Mouse (Mus musculus) limb, embryonic 14.5 days (tissue): Measurements from ENCODE around the gene Tenm2. TPM values are rescaled to one million over a fixed set of nuclear protein-coding genes. Genes with fewer than 3 reads are reported as not detected.

Source experiments
- ATAC-seq: fragments of 200-750 bp; cut with Nextera tagmentation; 2 replicates; pipeline ENCODE4 v1.8.0; 2017; ENCODE audit warnings: low read depth, moderate number of reproducible peaks, moderate TSS enrichment; ENCODE audit not compliant: low FRiP score
- DNase-seq: peaks from one replicate; pipeline ENCODE4 v3.0.0-alpha.2; 2015; ENCODE audit warnings: low spot score
- H3K27ac ChIP-seq: fragments of 300-500 bp; sonication (generic); replicated peaks from 2 replicates; pipeline ENCODE4 v1.5.1; 2014; ENCODE audit warnings: low read depth, mild to moderate bottlenecking, low read length, moderate library complexity, mixed read lengths
- H3K27me3 ChIP-seq: fragments of 300-500 bp; sonication (generic); 2 replicates; pipeline ENCODE4 v1.6.1; 2014; ENCODE audit warnings: low read length, mixed read lengths; ENCODE audit not compliant: control insufficient read depth, insufficient read depth
- H3K36me3 ChIP-seq: fragments of 300-500 bp; sonication (generic); 2 replicates; pipeline ENCODE4 v1.6.1; 2014; ENCODE audit warnings: mild to moderate bottlenecking, low read length, moderate library complexity, mixed read lengths; ENCODE audit not compliant: control insufficient read depth, insufficient read depth
- H3K4me1 ChIP-seq: fragments of 300-500 bp; sonication (generic); 2 replicates; pipeline ENCODE4 v1.6.1; 2014; ENCODE audit warnings: antibody characterized with exemption, low read length, mixed read lengths; ENCODE audit not compliant: control insufficient read depth, insufficient read depth
- H3K4me2 ChIP-seq: fragments of 300-500 bp; sonication (generic); replicated peaks from 2 replicates; pipeline ENCODE4 v1.6.1; 2014; ENCODE audit warnings: low read depth, mild to moderate bottlenecking, low read length, moderate library complexity; ENCODE audit not compliant: severe bottlenecking
- H3K4me3 ChIP-seq: fragments of 300-500 bp; sonication (generic); replicated peaks from 2 replicates; pipeline ENCODE4 v1.5.1; 2014; ENCODE audit warnings: low read length
- H3K9ac ChIP-seq: fragments of 300-500 bp; sonication (generic); 2 replicates; pipeline ENCODE4 v1.6.1; 2014; ENCODE audit warnings: mild to moderate bottlenecking, low read depth, low read length, moderate library complexity; ENCODE audit not compliant: severe bottlenecking
- H3K9me3 ChIP-seq: fragments of 300-500 bp; sonication (generic); 2 replicates; pipeline ENCODE4 v1.6.1; 2016; ENCODE audit warnings: low read length; ENCODE audit not compliant: control insufficient read depth
- POLR2A ChIP-seq: fragments of 200-500 bp; IDR thresholded peaks from 2 replicates; pipeline ENCODE4 v1.8.0; 2012; ENCODE audit warnings: inconsistent platforms, mild to moderate bottlenecking, moderate library complexity, borderline replicate concordance; ENCODE audit not compliant: insufficient read depth, insufficient read length; ENCODE audit errors: extremely low read depth
- WGBS: fragments of 180-500 bp; shearing (Covaris S2); extraction: QIAGEN DNeasy Blood & Tissue Kit; methylation state at CpG from one replicate; pipeline ENCODE4 v1.1.7; 2014; 5-methylcytosine and 5-hydroxymethylcytosine counted together
- polyA plus RNA-seq, 2 experiments: library from polyadenylated mRNA; depleted of rRNA in 1 of 2; stranded (reverse) in 1 of 2; unstranded in 1 of 2; fragments of >200 nt; fragmentation: Nextera tagmentation in 1 of 2; extraction: Ambion mirVana in 1 of 2; gene quantifications; 2 replicates each; pipeline versions ENCODE4 v1.2.1 to v1.2.3; 2012 to 2014

The Tenm2 gene
- polyA plus RNA-seq, 2 experiments, result 3.7 to 5.6 TPM

DNA sequence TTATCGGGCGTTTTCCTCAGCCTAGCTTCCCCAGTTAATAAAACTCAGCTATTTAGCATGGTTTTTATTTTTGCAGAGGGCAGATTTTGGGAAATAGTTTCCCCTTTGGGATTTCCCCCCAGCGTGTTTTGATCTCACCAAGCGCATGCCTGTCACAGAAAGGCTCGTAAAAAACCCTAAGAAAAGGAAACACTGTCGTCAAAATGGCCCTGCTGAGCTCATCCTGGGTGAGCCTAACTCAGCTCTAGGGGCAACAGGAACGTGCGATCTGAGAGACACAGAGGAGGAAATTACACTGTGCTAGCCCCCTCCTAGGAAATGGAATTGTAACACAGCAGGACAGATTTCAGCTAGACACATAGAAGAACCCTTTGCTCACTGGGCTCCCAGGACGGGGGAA is 1204.0 kb downstream of the Tenm2 start:
- no peaks in the 10 kb centered on the region for H3K27me3 ChIP-seq
- no peak for TF ChIP-seq POLR2A
- peak overlapping the region; percentile 28; the same call in 1 of the 2 replicates for H3K4me2 ChIP-seq
- DNase-seq (no peak), ATAC-seq (no peak)
- no peak overlapping the region for H3K4me3 ChIP-seq
- WGBS, result 14% methylated on average over 9 of the region's 9 CpGs
- H3K36me3 ChIP-seq, result no peaks in the 10 kb centered on the region
- peaks cover 31% of the 10 kb centered on the region for H3K4me1 ChIP-seq
- H3K9me3 ChIP-seq, result no peaks in the 10 kb centered on the region
- no peak overlapping the region for H3K27ac ChIP-seq
- H3K9ac ChIP-seq, result 0 out of 2 replicates have a peak overlapping the region, but pooled peaks have one; percentile 12

DNA sequence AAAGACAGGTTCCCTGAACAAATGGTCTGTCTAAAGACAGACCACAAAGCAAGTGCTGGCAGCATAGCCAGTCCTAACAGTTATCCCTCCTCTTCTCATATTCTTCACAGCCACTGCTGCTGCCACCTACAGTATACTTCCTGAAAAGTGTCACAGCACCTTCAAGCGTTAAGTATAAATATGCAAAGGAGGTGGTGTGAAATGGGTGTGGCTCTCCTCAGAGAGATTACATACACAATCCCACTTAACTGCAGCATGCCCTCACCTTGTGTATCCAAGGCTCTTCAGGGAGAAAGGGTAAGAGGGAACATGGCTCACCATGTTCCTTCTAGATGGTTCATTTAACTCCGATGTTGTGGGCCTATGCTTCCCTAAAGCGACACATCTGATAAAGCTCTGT is 1215.8 kb downstream of the Tenm2 start:
- Histone ChIP-seq H3K9ac (no peak overlapping the region), H3K27me3 (no peaks in the 10 kb centered on the region), H3K27ac (no peak overlapping the region), H3K4me3 (no peak overlapping the region), H3K36me3 (0 out of 2 replicates have a peak, but pooled peaks cover 4% of the 10 kb centered on the region), H3K4me2 (no peak overlapping the region), H3K4me1 (no peaks in the 10 kb centered on the region), H3K9me3 (peaks cover 4% of the 10 kb centered on the region; the same call in 1 of the 2 replicates)
- no peak for ATAC-seq
- no peak for TF ChIP-seq POLR2A
- 63% methylated on average over 3 of the region's 3 CpGs for WGBS
- DNase-seq, result no peak

DNA sequence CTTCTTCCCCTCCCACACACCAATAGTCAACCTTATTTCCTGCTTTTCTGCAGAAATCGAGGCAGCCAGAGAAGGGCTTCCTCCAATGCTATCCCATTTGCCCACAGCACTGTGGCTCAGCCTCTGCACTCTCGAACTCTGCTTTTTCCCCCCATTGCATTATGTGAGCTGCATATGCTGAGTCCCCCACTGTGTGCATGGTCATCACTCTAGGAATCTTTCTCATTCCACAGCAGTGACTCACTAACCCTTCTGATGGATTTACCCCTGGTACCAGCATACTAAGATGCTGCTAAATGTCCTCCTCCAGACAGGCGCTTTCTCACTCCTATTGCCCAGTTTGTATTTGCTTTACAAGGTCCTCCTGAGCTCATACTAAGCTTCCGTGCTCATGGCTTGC is 1222.6 kb downstream of the Tenm2 start:
- Histone ChIP-seq H3K4me1 (peaks cover 5% of the 10 kb centered on the region; the same call in 1 of the 2 replicates), H3K4me3 (no peak overlapping the region), H3K36me3 (no peaks in the 10 kb centered on the region), H3K27ac (no peak overlapping the region), H3K9me3 (no peaks in the 10 kb centered on the region), H3K4me2 (no peak overlapping the region), H3K9ac (no peak overlapping the region), H3K27me3 (no peaks in the 10 kb centered on the region)
- WGBS, result 76% methylated on average over 4 of the region's 4 CpGs
- no peak for TF ChIP-seq POLR2A
- DNase-seq (no peak), ATAC-seq (no peak)

DNA sequence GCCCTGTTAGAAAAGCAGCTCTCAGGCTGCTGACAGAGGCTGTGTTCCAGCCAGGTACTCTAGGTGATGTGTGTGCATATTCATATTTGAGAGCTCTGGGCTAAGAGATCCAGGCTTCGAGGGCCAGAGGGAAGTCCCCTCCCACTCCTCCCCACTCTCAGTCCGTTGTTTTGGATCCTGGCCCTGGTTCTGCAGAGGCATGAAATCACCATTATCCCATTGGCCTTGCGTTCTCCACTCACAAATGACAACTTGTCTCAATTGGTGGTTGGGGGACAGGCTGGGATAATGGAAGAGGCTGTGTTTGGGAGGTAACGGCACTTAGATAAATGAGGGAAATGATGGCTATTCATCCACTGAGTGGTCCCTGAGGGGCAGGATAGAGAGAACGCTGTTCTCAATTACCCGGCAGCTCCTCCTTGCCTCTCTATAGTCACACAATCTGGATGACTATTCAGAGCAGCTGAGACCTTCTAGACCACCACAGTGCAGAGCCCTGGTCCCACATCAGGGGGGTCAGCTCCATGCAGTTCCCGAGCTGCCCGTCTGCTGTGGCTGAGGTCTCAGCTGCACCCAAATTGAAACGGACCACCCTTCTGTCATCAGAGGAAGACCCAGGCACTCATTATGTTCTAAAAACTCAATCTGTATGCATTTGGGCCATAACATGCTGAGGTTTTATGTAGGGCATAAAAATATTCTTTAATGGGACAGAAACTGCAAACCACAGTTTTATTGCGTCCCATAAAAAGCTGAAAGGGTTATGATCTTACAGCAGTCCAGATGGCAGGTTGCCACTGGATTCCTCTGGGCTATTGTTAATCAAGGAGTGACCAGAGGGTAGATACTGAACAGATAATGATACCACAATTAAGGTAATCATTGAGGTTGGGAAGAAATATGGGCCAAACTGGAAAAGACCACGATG is 1226.2 kb downstream of the Tenm2 start:
- H3K27ac ChIP-seq, result no peak overlapping the region
- no peaks in the 10 kb centered on the region for H3K27me3 ChIP-seq
- H3K36me3 ChIP-seq, result no peaks in the 10 kb centered on the region
- H3K9me3 ChIP-seq, result no peaks in the 10 kb centered on the region
- no peak overlapping the region for H3K9ac ChIP-seq
- DNase-seq (peak; percentile 33), ATAC-seq (peak; percentile 51)
- 28% methylated on average over 11 of the region's 11 CpGs for WGBS
- no peak overlapping the region for H3K4me2 ChIP-seq
- peaks cover 5% of the 10 kb centered on the region; the same call in 1 of the 2 replicates for H3K4me1 ChIP-seq
- H3K4me3 ChIP-seq, result no peak overlapping the region
- TF ChIP-seq POLR2A, result no peak

DNA sequence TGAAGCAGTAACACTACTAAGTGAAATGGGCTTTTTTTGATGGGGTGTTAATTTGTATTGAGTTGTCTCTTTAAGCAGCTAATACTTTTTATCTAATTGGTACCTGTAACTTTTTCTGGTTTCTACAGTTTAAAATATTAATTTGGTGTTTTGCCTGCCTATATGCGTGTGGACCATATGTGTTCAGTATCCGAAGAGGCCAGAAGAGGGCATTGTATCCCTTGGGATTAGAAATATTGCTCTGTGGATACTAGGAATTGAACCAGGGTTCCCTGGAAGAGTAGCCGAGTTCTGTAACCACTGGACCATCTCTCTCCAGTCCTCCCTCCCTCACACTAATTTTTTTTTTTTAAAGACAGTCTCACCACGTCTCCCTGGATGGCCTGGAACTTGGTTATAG is 1232.9 kb downstream of the Tenm2 start:
- peaks cover 5% of the 10 kb centered on the region; the same call in 1 of the 2 replicates for H3K27me3 ChIP-seq
- no peaks in the 10 kb centered on the region for H3K36me3 ChIP-seq
- H3K4me3 ChIP-seq, result no peak overlapping the region
- no peak overlapping the region for H3K27ac ChIP-seq
- no peaks in the 10 kb centered on the region for H3K9me3 ChIP-seq
- no peak overlapping the region for H3K4me2 ChIP-seq
- ATAC-seq (no peak), DNase-seq (no peak)
- TF ChIP-seq POLR2A, result no peak
- no peak overlapping the region for H3K9ac ChIP-seq
- H3K4me1 ChIP-seq, result no peaks in the 10 kb centered on the region; the same call in 1 of the 2 replicates
- 43% methylated on average over 4 of the region's 4 CpGs for WGBS
